Mouse (Mus musculus): ENCODE measurements around the gene Gm11034.
A peak's percentile ranks its signal among the peaks of the same experiment; 100 is the strongest.

The Gm11034 gene

GRCm38 (mm10) chr8:72213536-72213935 is at the start of gene Gm11034:
Gm11034 (minus strand) TSS chr8:72213636.
- no peak for DNase-seq (ENCODE audit: low spot score in 2 of 2)

GRCm38 (mm10) chr8:72262756-72263155 is 49.3 kb upstream of the Gm11034 start:
- DNase-seq (ENCODE audit: low spot score in 2 of 2): no peak

- DNase-seq (ENCODE audit: low spot score in 2 of 2): no peak
Observed at GRCm38 (mm10) chr8:72261872-72262271, 48.4 kb upstream of the Gm11034 start.

- no peak for DNase-seq (ENCODE audit: low spot score in 2 of 2)
Observed at GRCm38 (mm10) chr8:72261431-72261830, 48.0 kb upstream of the Gm11034 start.

GRCm38 (mm10) chr8:72261019-72261418 is 47.6 kb upstream of the Gm11034 start:
- DNase-seq (ENCODE audit: low spot score in 2 of 2): peak; percentile 50 to 79

GRCm38 (mm10) chr8:72260585-72260984 is 47.1 kb upstream of the Gm11034 start:
- peak in 1 of 2 experiments; percentile 38 for DNase-seq (ENCODE audit: low spot score in 2 of 2)

GRCm38 (mm10) chr8:72259862-72260261 is 46.4 kb upstream of the Gm11034 start:
- no peak for DNase-seq (ENCODE audit: low spot score in 2 of 2)

GRCm38 (mm10) chr8:72257902-72258238 is 44.4 kb upstream of the Gm11034 start:
- DNase-seq (ENCODE audit: low spot score in 2 of 2): no peak

- peak in 1 of 2 experiments; percentile 72 for DNase-seq (ENCODE audit: low spot score in 2 of 2)
Observed at GRCm38 (mm10) chr8:72257171-72257901, 43.9 kb upstream of the Gm11034 start.

- DNase-seq (ENCODE audit: low spot score in 2 of 2): no peak
Observed at GRCm38 (mm10) chr8:72244610-72245009, 31.2 kb upstream of the Gm11034 start.

GRCm38 (mm10) chr8:72242226-72242625 is 28.8 kb upstream of the Gm11034 start:
- DNase-seq (ENCODE audit: low spot score in 2 of 2): no peak

- DNase-seq (ENCODE audit: low spot score in 2 of 2): no peak
Observed at GRCm38 (mm10) chr8:72240951-72241350, 27.5 kb upstream of the Gm11034 start.

- peak in 1 of 2 experiments; percentile 39 for DNase-seq (ENCODE audit: low spot score in 2 of 2)
Observed at GRCm38 (mm10) chr8:72240403-72240763, 26.9 kb upstream of the Gm11034 start.

- peak; percentile 97 to 99 for DNase-seq (ENCODE audit: low spot score in 2 of 2)
Observed at GRCm38 (mm10) chr8:72239499-72240402, 26.3 kb upstream of the Gm11034 start, which contains the start of gene Ap1m1. Ap1m1 (plus strand) TSS chr8:72240018.

- DNase-seq (ENCODE audit: low spot score in 2 of 2): no peak
Observed at GRCm38 (mm10) chr8:72222656-72223055, 9.2 kb upstream of the Gm11034 start.

GRCm38 (mm10) chr8:72220758-72221157 is 7.3 kb upstream of the Gm11034 start:
- no peak for DNase-seq (ENCODE audit: low spot score in 2 of 2)

GRCm38 (mm10) chr8:72219541-72220363 is 6.3 kb upstream of the Gm11034 start, which contains the start of gene Fam32a:
Fam32a (plus strand) TSS chr8:72219730.
- peak; percentile 69 to 91 for DNase-seq (ENCODE audit: low spot score in 2 of 2)

GRCm38 (mm10) chr8:72218781-72219540 is 5.5 kb upstream of the Gm11034 start:
- no peak for DNase-seq (ENCODE audit: low spot score in 2 of 2)

- no peak for DNase-seq (ENCODE audit: low spot score in 2 of 2)
Observed at GRCm38 (mm10) chr8:72215871-72216270, 2.4 kb upstream of the Gm11034 start.

- peak in 1 of 2 experiments; percentile 61 for DNase-seq (ENCODE audit: low spot score in 2 of 2)
Observed at GRCm38 (mm10) chr8:72215060-72215459, 1.6 kb upstream of the Gm11034 start.

- DNase-seq (ENCODE audit: low spot score in 2 of 2): no peak
Observed at GRCm38 (mm10) chr8:72212751-72213150, 685 bp downstream of the Gm11034 start, which contains the start of gene Cib3. Cib3 (minus strand) TSS chr8:72212837.
